Mouse (Mus musculus): ENCODE results near the gene Sbk2. TPM values are rescaled to one million over a fixed set of nuclear protein-coding genes. Genes with fewer than 3 reads are reported as not detected.
A peak's percentile ranks its signal among the peaks of the same experiment; 100 is the strongest.

The Sbk2 gene
- polyA plus RNA-seq, 1 experiment from 2014 or later, result not detected

DNA sequence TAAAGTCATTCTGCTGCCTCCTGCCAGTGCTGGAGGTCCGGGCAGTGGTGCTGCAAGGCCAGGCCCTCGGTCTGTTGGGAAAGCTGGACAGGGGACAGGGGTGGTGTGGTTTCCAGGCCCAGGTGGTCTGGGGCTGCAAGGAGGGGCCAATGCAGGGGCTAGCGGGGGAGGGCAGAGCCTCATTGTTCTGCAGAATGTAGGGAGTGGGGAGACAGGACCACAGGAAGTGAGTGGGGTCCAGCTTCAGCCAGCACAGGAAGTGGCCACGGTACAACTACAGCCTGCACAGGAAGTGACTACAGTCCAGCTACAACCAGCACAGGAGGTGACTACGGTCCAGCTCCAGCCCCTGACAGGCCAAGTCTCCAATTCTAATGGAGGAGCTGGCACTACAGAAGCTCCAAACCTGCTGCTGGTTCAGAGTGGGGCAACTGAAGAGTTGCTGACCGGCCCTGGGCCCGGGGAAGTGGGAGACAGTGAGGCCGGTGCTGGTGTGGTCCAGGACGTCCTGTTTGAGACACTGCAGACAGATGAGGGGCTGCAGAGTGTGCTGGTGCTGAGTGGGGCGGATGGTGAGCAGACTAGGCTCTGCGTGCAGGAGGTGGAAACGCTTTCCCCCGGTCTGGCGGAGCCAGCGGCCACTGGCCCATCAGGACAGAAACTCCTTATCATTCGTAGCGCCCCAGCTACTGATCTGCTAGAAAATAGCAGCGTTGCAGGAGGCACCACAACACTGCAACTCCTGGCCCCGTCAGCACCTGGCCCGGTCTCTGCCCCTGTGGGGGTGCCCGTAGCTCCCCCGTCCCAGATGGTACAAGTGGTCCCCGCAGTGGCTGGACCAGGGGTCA is 43.0 kb downstream of the Sbk2 start:
- H3K4me2 ChIP-seq (ENCODE audit: low read depth), result no peak overlapping the region
- ATAC-seq (ENCODE audit: insufficient read depth, low FRiP score, low TSS enrichment), result no peak
- no peak overlapping the region for H3K4me3 ChIP-seq (ENCODE audit: low read depth, low read length)
- no peak for DNase-seq (ENCODE audit: low spot score)
- WGBS, result 66% methylated on average over 23 of the region's 23 CpGs
- peak overlapping the region; percentile 95 for H3K27ac ChIP-seq (ENCODE audit: low read depth, low read length)
- H3K4me1 ChIP-seq (ENCODE audit: control insufficient read depth, insufficient read depth, low read length), result peaks cover 45% of the 10 kb centered on the region
- H3K9me3 ChIP-seq (ENCODE audit: control insufficient read depth, low read length), result no peaks in the 10 kb centered on the region
- peaks cover 20% of the 10 kb centered on the region for H3K36me3 ChIP-seq (ENCODE audit: control insufficient read depth, insufficient read depth, low read length)
- H3K27me3 ChIP-seq (ENCODE audit: control insufficient read depth, insufficient read depth, low read length), result no peaks in the 10 kb centered on the region
- H3K9ac ChIP-seq (ENCODE audit: low read length), result peak overlapping the region; percentile 39; the same call in 1 of the 2 replicates

DNA sequence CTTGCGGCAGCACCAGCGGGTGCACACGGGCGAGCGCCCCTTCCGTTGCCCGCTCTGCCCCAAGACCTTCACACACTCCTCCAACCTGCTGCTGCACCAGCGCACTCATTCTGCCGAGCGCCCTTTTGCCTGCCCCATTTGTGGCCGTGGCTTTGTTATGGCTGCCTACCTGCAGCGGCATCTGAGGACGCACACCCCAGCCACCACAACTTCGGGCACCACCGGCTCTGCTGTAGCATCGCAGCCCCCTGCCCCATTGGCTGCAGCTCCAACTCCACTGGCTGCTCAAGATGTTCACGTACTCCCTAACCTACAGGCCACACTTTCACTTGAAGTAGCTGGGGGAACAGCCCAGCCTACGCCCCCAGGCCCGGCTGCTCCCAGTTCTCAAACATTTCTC is 43.7 kb downstream of the Sbk2 start:
- no peaks in the 10 kb centered on the region for H3K27me3 ChIP-seq (ENCODE audit: control insufficient read depth, insufficient read depth, low read length)
- 87% methylated on average over 19 of the region's 19 CpGs for WGBS
- no peaks in the 10 kb centered on the region for H3K9me3 ChIP-seq (ENCODE audit: control insufficient read depth, low read length)
- no peak overlapping the region for H3K4me2 ChIP-seq (ENCODE audit: low read depth)
- peaks cover 20% of the 10 kb centered on the region for H3K36me3 ChIP-seq (ENCODE audit: control insufficient read depth, insufficient read depth, low read length)
- DNase-seq (ENCODE audit: low spot score) (no peak), ATAC-seq (ENCODE audit: insufficient read depth, low FRiP score, low TSS enrichment) (no peak)
- no peak overlapping the region for H3K4me3 ChIP-seq (ENCODE audit: low read depth, low read length)
- H3K27ac ChIP-seq (ENCODE audit: low read depth, low read length), result 0 out of 2 replicates have a peak overlapping the region, but pooled peaks have one; percentile 34
- H3K9ac ChIP-seq (ENCODE audit: low read length), result no peak overlapping the region
- peaks cover 45% of the 10 kb centered on the region for H3K4me1 ChIP-seq (ENCODE audit: control insufficient read depth, insufficient read depth, low read length)

DNA sequence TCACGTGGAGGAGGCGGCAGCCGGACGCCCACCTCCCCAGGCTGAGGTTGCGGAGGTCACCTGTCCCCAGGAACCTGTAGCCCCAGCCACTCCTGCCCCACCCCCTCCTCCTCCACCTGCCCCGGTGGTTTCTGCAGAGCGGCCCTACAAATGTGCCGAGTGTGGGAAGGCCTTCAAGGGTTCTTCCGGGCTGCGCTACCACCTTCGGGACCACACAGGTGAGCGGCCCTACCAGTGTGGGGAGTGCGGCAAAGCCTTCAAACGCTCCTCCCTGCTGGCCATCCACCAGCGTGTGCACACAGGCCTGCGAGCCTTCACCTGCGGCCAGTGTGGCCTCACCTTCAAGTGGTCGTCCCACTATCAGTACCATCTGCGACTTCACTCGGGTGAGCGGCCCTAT is 44.2 kb downstream of the Sbk2 start:
- Histone ChIP-seq H3K9me3 (ENCODE audit: control insufficient read depth, low read length) (no peaks in the 10 kb centered on the region), H3K9ac (ENCODE audit: low read length) (no peak overlapping the region), H3K4me3 (ENCODE audit: low read depth, low read length) (no peak overlapping the region), H3K36me3 (ENCODE audit: control insufficient read depth, insufficient read depth, low read length) (peaks cover 20% of the 10 kb centered on the region), H3K27ac (ENCODE audit: low read depth, low read length) (no peak overlapping the region), H3K4me2 (ENCODE audit: low read depth) (no peak overlapping the region), H3K27me3 (ENCODE audit: control insufficient read depth, insufficient read depth, low read length) (no peaks in the 10 kb centered on the region), H3K4me1 (ENCODE audit: control insufficient read depth, insufficient read depth, low read length) (peaks cover 45% of the 10 kb centered on the region)
- no peak for ATAC-seq (ENCODE audit: insufficient read depth, low FRiP score, low TSS enrichment)
- 89% methylated on average over 21 of the region's 21 CpGs for WGBS
- DNase-seq (ENCODE audit: low spot score), result no peak

DNA sequence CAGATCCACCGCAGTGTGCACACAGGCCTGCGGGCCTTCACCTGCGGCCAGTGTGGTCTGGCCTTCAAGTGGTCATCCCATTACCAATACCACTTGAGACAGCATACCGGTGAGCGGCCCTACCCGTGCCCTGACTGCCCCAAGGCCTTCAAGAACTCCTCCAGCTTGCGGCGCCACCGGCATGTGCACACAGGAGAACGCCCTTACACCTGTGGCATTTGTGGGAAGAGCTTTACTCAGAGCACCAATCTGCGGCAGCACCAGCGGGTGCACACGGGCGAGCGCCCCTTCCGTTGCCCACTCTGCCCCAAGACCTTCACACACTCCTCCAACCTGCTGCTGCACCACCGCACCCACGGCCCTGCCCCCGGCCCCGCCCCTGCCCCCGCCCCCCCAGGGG is 45.1 kb downstream of the Sbk2 start:
- peaks cover 20% of the 10 kb centered on the region for H3K36me3 ChIP-seq (ENCODE audit: control insufficient read depth, insufficient read depth, low read length)
- H3K27me3 ChIP-seq (ENCODE audit: control insufficient read depth, insufficient read depth, low read length), result no peaks in the 10 kb centered on the region
- no peaks in the 10 kb centered on the region for H3K9me3 ChIP-seq (ENCODE audit: control insufficient read depth, low read length)
- no peak overlapping the region for H3K27ac ChIP-seq (ENCODE audit: low read depth, low read length)
- ATAC-seq (ENCODE audit: insufficient read depth, low FRiP score, low TSS enrichment) (no peak), DNase-seq (ENCODE audit: low spot score) (no peak)
- H3K9ac ChIP-seq (ENCODE audit: low read length), result no peak overlapping the region; the same call in 1 of the 2 replicates
- 93% methylated on average over 19 of the region's 21 CpGs for WGBS
- H3K4me1 ChIP-seq (ENCODE audit: control insufficient read depth, insufficient read depth, low read length), result peaks cover 45% of the 10 kb centered on the region
- H3K4me3 ChIP-seq (ENCODE audit: low read depth, low read length), result no peak overlapping the region
- H3K4me2 ChIP-seq (ENCODE audit: low read depth), result no peak overlapping the region

DNA sequence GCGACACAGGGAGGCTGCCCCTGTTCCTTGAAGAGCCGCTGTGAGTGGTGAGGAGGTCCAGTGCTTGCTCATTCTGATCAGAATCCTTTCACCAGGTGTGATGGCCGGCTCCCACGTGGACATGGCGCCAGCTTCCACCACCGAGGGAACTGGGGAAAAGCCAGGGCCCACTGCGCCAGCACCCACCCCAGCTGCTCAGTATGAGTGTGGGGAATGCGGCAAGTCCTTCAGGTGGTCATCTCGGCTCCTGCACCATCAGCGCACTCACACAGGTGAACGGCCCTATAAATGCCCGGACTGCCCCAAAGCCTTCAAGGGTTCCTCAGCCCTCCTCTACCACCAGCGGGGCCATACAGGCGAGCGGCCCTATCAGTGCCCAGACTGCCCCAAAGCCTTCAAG is 45.5 kb downstream of the Sbk2 start:
- H3K9me3 ChIP-seq (ENCODE audit: control insufficient read depth, low read length), result no peaks in the 10 kb centered on the region
- H3K36me3 ChIP-seq (ENCODE audit: control insufficient read depth, insufficient read depth, low read length), result peaks cover 20% of the 10 kb centered on the region
- H3K27ac ChIP-seq (ENCODE audit: low read depth, low read length), result no peak overlapping the region
- no peak for ATAC-seq (ENCODE audit: insufficient read depth, low FRiP score, low TSS enrichment)
- no peak overlapping the region for H3K4me3 ChIP-seq (ENCODE audit: low read depth, low read length)
- no peak overlapping the region for H3K9ac ChIP-seq (ENCODE audit: low read length)
- DNase-seq (ENCODE audit: low spot score), result no peak
- H3K4me2 ChIP-seq (ENCODE audit: low read depth), result no peak overlapping the region
- no peaks in the 10 kb centered on the region for H3K27me3 ChIP-seq (ENCODE audit: control insufficient read depth, insufficient read depth, low read length)
- peaks cover 41% of the 10 kb centered on the region for H3K4me1 ChIP-seq (ENCODE audit: control insufficient read depth, insufficient read depth, low read length)
- 93% methylated on average over 15 of the region's 15 CpGs for WGBS

DNA sequence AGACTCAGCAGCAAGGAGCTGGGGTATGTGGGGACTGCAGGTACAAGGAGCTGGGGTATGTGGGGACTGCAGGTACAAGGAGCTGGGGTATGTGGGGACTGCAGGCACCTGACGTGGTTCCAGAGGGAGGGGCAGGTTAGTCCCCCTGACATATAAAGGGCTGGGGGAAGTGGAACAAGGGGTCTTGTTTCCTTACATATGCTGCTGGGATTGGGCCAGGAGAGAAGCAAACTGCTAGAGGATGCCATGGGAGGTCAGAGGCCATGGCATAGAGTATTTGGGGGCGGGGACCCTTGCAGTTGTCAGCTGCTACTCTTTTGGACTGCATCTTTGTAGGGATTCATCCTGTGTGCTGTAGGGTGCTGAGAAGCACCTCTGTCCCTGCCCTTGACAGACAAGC is 46.7 kb downstream of the Sbk2 start:
- Histone ChIP-seq H3K36me3 (ENCODE audit: control insufficient read depth, insufficient read depth, low read length) (peaks cover 20% of the 10 kb centered on the region), H3K27ac (ENCODE audit: low read depth, low read length) (no peak overlapping the region), H3K4me3 (ENCODE audit: low read depth, low read length) (no peak overlapping the region), H3K9ac (ENCODE audit: low read length) (0 out of 2 replicates have a peak overlapping the region, but pooled peaks have one; percentile 32), H3K4me1 (ENCODE audit: control insufficient read depth, insufficient read depth, low read length) (peaks cover 32% of the 10 kb centered on the region), H3K9me3 (ENCODE audit: control insufficient read depth, low read length) (no peaks in the 10 kb centered on the region), H3K27me3 (ENCODE audit: control insufficient read depth, insufficient read depth, low read length) (no peaks in the 10 kb centered on the region), H3K4me2 (ENCODE audit: low read depth) (no peak overlapping the region)
- DNase-seq (ENCODE audit: low spot score) (no peak), ATAC-seq (ENCODE audit: insufficient read depth, low FRiP score, low TSS enrichment) (no peak)
- 94% methylated on average over 2 of the region's 2 CpGs for WGBS

DNA sequence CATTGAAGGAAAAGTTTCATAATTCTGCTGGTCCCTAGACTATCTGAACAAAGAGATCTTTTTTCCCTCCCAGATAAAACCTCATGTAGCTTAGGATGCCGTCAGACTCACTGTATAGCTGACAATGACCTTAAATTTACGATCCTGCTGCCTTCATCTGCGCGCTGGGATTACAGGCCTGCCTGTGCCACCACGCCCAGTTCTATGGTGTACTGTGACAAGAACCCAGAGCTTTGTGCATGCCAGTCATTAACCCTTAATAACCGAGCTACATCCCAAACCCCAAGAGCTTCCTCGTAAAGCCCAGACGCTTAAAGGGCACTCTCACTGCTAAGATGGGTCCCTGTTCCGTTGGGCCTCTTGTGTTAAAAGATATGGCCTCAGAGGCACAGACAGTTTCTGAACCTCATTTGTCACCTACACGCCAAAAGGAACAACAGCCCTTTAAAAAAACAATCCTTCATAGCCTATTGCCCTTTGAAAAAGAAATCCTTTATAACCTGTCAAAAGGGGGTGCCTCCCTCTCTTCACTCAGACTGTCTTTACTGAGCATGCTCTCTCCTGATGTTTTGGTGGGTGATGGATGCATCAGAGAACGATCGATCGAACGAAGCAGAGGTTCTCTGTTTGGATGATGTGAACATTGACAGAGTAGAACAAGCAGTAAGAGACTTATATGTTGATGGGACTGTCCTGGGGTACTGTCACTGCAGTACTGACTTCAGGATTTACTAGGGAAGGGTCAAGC is 48.4 kb downstream of the Sbk2 start:
- peak overlapping the region; percentile 74 for H3K4me3 ChIP-seq (ENCODE audit: low read depth, low read length)
- ATAC-seq (ENCODE audit: insufficient read depth, low FRiP score, low TSS enrichment) (peak; percentile 62), DNase-seq (ENCODE audit: low spot score) (peak; percentile 35)
- no peaks in the 10 kb centered on the region for H3K9me3 ChIP-seq (ENCODE audit: control insufficient read depth, low read length)
- H3K4me1 ChIP-seq (ENCODE audit: control insufficient read depth, insufficient read depth, low read length), result peaks cover 16% of the 10 kb centered on the region
- peak overlapping the region; percentile 96 for H3K27ac ChIP-seq (ENCODE audit: low read depth, low read length)
- WGBS, result 16% methylated on average over 14 of the region's 14 CpGs
- H3K36me3 ChIP-seq (ENCODE audit: control insufficient read depth, insufficient read depth, low read length), result peaks cover 20% of the 10 kb centered on the region
- H3K27me3 ChIP-seq (ENCODE audit: control insufficient read depth, insufficient read depth, low read length), result no peaks in the 10 kb centered on the region; the same call in 1 of the 2 replicates
- H3K4me2 ChIP-seq (ENCODE audit: low read depth), result peak overlapping the region; percentile 62
- H3K9ac ChIP-seq (ENCODE audit: low read length), result peak overlapping the region; percentile 94

DNA sequence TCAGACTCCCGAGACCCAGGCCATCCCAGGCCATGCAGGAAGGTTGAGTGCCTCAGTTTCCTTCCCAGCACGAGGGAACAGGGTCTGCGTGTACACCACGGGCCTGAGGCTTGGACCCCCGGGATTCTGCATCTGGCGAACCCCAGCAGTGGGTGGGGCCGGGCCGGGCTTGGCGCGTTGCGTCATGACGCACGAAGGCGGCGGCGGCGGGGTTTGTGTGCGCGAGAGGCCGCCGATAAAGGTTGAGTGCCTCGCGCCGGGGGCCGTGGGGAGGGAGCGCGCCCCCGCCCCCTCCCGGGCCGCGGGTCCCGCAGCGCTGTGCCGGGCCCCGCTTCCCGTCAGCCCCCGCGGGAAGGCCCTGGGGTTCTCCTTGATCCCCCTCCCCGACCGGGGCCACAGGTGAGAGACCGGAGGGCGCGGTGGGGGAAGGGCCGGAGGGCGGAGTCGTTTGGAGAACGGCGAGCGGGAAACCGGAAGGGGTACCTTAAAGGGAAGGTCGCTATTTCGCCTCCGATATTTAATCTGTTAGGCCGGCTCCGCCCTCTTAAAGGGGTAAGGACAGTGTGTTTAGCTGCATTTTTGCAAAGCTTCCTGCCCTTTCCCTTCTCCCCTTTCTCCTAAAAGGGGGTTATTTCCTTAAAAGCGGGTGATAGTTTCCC is 49.1 kb downstream of the Sbk2 start, which contains the start of gene Zfp628:
Gene Zfp628 (plus strand): TSS at position 211 of the 659 bp plus-strand sequence.
- under 1% methylated on average over 50 of the region's 56 CpGs for WGBS
- Histone ChIP-seq H3K9ac (ENCODE audit: low read length) (peak within 1 kb of the TSS; percentile 94), H3K4me1 (ENCODE audit: control insufficient read depth, insufficient read depth, low read length) (peaks cover 16% of the 10 kb centered on the region), H3K9me3 (ENCODE audit: control insufficient read depth, low read length) (no peaks in the 10 kb centered on the region), H3K36me3 (ENCODE audit: control insufficient read depth, insufficient read depth, low read length) (peaks cover 14% of the 10 kb centered on the region), H3K4me2 (ENCODE audit: low read depth) (peak within 1 kb of the TSS; percentile 62), H3K27ac (ENCODE audit: low read depth, low read length) (peak within 1 kb of the TSS; percentile 96), H3K4me3 (ENCODE audit: low read depth, low read length) (peak within 1 kb of the TSS; percentile 74), H3K27me3 (ENCODE audit: control insufficient read depth, insufficient read depth, low read length) (no peaks in the 10 kb centered on the region; the same call in 1 of the 2 replicates)
- peak; percentile 93 for DNase-seq (ENCODE audit: low spot score)
- ATAC-seq (ENCODE audit: insufficient read depth, low FRiP score, low TSS enrichment), result peak; percentile 87
